Mouse (Mus musculus) Patski (cell line): Measurements from ENCODE around the gene Tspan11. TPM values are rescaled to one million over a fixed set of nuclear protein-coding genes. Genes with fewer than 3 reads are reported as not detected.

Source experiments
- ATAC-seq: fragments of 100-300 bp; one replicate; pipeline ENCODE4 v1.8.0; 2021
- CTCF ChIA-PET: fragments of 350-600 bp; sonication (Branson Sonifier 250); formaldehyde crosslinking; loops from one replicate; lab custom pipeline; 2022; ENCODE audit warnings: inconsistent platforms; lab: Charles Lee
- POLR2A ChIA-PET: fragments of 350-600 bp; sonication (Branson Sonifier 250); formaldehyde crosslinking; loops from one replicate; lab custom pipeline; 2022; ENCODE audit warnings: antibody characterized with exemption, inconsistent platforms; lab: Charles Lee
- DNase-seq: peaks from one replicate; pipeline ENCODE4 v3.0.0-alpha.2; 2011; ENCODE audit warnings: low read depth, low spot score
- H3K27me3 ChIP-seq: fragments of 371-371 bp; one replicate; pipeline ENCODE4 v1.5.1; 2021
- CTCF ChIP-seq: fragments of 100-300 bp; IDR thresholded peaks from one replicate; pipeline ENCODE4 v1.5.1; 2021
- in situ Hi-C: fragments of 300-500 bp; cut with MboI; formaldehyde crosslinking; loops from 3 replicates; pipeline ENCODE4 v1.11.1; 2018; ENCODE audit warnings: low pct_unique_long_range_greater_than_20kb, mixed read lengths
- polyA plus RNA-seq: library from polyadenylated mRNA; unstranded; gene quantifications from one replicate; pipeline ENCODE4 v1.2.3, GENCODE M21; 2021

Gene Tspan11
- polyA plus RNA-seq, 1 experiment from 2014 or later, result not detected

DNA sequence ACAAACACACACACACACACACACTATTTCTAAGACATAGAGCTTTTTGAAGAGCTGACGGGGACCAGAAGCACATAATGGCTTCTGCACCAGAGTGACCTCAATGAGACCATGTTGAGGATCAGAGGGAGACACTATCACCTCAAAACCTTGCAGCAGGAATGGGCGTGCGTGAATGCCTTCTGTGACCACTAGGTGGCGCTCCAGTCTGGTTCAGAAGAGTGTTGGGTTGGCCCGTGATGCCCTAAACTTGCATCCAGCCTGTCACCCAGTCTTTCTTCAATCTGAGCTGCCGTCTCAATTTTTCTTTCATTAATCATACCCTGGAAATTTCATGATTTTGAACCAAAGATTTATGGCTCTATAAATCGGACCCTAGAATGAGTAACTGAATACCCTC lies 82.7 kb downstream of the Tspan11 start:
- DNase-seq (no peak), ATAC-seq (peak; percentile 16)
- TF ChIP-seq CTCF, result no peak
- in situ Hi-C loops, result loop anchor here (5.0 kb wide), 1 partner anchor 172 kb away; the partner anchor contains the start of gene Tspan9
- ChIA-PET POLR2A (no interaction called here), CTCF (interaction anchor here (0.7 to 3.4 kb wide), 23 partner anchors 9 to 295 kb away, joined by 3 to 30 read pairs (median 4); partner anchors contain the start of gene Tspan9)
- no peaks in the 10 kb centered on the region for H3K27me3 ChIP-seq

DNA sequence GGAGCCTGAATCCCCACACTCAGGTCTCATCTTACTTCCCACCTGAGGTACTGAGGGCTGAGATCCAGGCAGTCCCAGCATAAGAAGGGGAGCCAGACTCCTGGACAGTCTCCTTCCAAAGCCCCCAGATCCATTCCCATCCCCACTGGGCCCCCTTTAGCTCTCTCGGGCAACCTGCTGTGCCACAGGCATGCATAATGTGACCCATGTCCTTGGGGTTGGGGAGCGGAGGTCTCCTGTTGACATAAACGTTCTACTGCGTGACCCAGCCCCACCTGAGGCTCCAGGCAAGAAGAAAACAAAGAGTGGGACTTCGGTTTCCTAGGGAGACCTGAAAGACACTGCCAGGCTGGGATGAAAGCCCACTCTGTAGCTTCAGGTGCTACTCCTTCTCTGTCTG lies 83.5 kb downstream of the Tspan11 start:
- H3K27me3 ChIP-seq, result no peaks in the 10 kb centered on the region
- no peak for ATAC-seq
- no peak for DNase-seq
- CTCF ChIA-PET, result interaction anchor here (0.7 to 3.4 kb wide), 20 partner anchors 9 to 294 kb away, joined by 3 to 30 read pairs (median 4); partner anchors contain the start of gene Tspan9
- no peak for TF ChIP-seq CTCF
- in situ Hi-C loops, result loop anchor here (5.0 kb wide), 1 partner anchor 171 kb away; the partner anchor contains the start of gene Tspan9
- POLR2A ChIA-PET, result no interaction called here

DNA sequence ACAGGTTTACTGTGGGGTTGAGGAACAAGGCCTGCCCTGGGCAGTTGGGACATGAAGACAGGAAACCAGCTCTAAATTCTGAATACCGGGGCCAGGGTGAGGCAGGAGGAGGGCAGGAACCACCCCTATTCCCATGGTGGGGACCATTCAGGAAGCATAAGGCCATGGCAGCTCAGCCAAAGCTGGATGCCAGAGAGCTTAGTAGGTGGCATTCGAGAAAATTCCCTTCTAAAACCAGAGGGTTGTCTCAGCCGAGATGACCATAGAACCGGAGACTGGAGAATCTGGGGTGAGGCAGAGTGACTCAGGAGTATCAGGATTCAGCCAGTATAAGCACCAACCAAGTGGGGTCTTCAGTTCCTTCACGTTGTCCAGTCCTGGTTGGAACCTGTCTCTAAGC lies 84.5 kb downstream of the Tspan11 start:
- no peak for DNase-seq
- no peak for ATAC-seq
- no peak for TF ChIP-seq CTCF
- H3K27me3 ChIP-seq, result no peaks in the 10 kb centered on the region
- ChIA-PET CTCF (interaction anchor here (1.3 to 2.4 kb wide), 7 partner anchors 61 to 173 kb away, joined by 3 to 11 read pairs (median 4); no protein-coding TSS in a partner anchor), POLR2A (no interaction called here)
- in situ Hi-C loops, result loop anchor here (5.0 kb wide), 1 partner anchor 170 kb away; the partner anchor contains the start of gene Tspan9

DNA sequence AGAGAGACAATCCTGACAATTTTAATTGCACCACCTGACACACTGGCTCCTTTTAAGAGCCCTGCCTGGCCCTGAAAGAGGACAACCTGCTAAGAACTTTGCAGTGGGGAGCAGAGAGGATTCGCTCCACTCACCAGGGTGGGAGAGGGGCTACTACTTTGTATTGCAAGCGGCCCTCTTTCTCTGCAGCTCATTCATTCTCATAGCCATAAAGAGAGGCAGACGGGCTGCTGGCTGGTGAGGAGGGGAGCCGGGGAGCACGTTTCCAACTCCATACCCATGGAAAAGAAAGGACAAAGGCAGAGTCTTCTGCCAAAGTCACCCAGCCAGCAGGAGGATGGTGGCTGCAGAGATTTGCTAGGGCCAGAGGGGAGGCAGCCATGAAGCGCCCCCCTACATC lies 86.2 kb downstream of the Tspan11 start:
- in situ Hi-C loops, result loop anchor here (5.0 kb wide), 1 partner anchor 169 kb away; the partner anchor contains the start of gene Tspan9
- CTCF ChIA-PET, result interaction anchor here (2.4 kb wide), 1 partner anchor 117 kb away, joined by 11 read pairs; no protein-coding TSS in a partner anchor
- TF ChIP-seq CTCF, result no peak
- H3K27me3 ChIP-seq, result no peaks in the 10 kb centered on the region
- DNase-seq, result no peak
- ATAC-seq, result no peak
- POLR2A ChIA-PET, result no interaction called here

DNA sequence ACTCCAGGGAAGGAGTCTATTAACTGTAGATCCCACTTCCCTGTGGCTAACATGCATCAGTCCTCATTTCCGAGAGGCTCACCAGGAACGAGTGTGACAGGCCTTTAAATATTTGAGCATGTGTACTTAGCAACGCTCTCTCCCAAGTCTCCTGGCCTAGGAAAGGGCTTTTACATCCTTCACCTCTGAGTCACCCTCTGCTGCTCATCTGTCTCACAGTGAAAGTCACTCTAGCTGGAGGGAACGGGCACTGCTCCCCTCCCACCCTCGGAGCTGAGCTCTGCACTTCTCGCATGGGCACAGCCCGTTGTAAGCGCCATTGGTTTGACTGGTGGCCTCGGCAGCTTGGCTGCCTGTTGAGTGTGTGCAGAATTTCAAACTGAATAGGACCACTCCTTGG lies 86.6 kb downstream of the Tspan11 start:
- in situ Hi-C loops, result loop anchor here (5.0 kb wide), 1 partner anchor 168 kb away; the partner anchor contains the start of gene Tspan9
- ATAC-seq, result peak; percentile 83

DNA sequence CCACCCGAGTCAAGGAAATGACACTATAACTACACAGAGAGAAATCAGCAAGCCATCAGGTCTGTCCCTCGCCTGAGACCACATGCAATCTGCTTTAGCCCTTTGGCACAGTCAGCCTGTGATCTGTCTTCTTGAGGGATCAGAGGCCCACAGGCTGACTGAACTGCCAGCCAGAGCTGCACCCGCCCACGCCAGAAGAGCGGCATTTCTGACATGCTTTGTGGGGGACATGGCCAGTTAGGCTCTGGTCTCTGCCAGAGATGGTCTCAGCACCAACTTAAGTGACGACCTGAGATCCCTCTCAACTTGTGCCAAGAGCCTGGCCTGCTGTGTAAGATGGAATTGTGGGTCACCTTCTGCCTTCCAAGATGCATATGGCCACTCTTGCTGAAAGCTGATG lies 89.3 kb downstream of the Tspan11 start:
- ATAC-seq (no peak), DNase-seq (no peak)
- no peaks in the 10 kb centered on the region for H3K27me3 ChIP-seq
- ChIA-PET POLR2A (no interaction called here), CTCF (no interaction called here)
- no peak for TF ChIP-seq CTCF
- in situ Hi-C loops, result no loop called here

More for the DNA sequence above, 86.6 kb downstream of the Tspan11 start:
- no peak for TF ChIP-seq CTCF
- DNase-seq, result no peak
- H3K27me3 ChIP-seq, result no peaks in the 10 kb centered on the region
- CTCF ChIA-PET, result no interaction called here
- POLR2A ChIA-PET, result interaction anchor here (0.6 kb wide), 1 partner anchor 472 kb away, joined by 3 read pairs; no protein-coding TSS in a partner anchor

DNA sequence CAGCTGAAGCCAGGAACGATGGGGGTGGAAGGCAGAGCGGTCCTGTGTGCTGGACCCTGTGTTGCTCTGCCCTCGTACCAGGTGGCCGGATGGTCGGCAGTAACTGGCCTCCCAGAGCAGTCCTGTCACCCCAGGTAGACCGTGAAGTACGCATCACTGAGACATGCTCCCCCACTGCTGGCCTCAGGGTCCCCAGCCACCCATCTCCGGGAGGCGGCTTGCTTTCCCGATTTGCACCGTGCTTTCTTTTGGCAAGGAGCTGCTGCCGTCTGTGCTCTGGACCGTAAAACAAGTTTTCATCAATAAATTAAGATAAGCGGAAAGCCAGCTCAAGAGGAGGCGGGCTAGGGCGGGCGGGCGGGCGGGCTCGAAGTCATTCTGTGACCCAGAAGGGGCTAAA lies 91.6 kb downstream of the Tspan11 start:
- ATAC-seq (no peak), DNase-seq (no peak)
- POLR2A ChIA-PET, result interaction anchor here (1.1 kb wide), 1 partner anchor 50 kb away, joined by 3 read pairs; no protein-coding TSS in a partner anchor
- no peaks in the 10 kb centered on the region for H3K27me3 ChIP-seq
- TF ChIP-seq CTCF, result no peak
- CTCF ChIA-PET, result interaction anchor here (1.2 kb wide), 1 partner anchor 9 kb away, joined by 6 read pairs; no protein-coding TSS in a partner anchor
- in situ Hi-C loops, result no loop called here

DNA sequence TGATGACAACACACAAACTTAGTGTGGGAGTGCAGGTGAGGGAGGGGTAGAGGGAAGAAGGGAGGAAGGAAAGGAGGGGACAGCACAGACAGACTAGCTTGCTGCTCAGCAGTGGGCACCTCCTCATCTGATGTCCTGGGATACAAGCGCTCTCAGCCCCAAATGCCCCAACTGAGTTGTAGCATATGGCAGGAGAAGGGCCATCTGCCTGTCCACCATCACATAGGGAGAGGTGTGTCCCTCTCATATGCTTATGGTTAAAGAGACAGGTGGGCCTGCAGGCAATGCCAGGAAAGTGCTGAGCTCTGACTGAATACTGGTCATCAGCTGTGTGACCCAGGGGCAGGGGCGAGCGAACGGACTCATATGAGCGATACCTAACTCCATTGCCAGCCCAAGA lies 92.4 kb downstream of the Tspan11 start:
- TF ChIP-seq CTCF, result no peak
- ChIA-PET POLR2A (no interaction called here), CTCF (interaction anchor here (1.2 kb wide), 1 partner anchor 10 kb away, joined by 6 read pairs; no protein-coding TSS in a partner anchor)
- ATAC-seq (no peak), DNase-seq (no peak)
- in situ Hi-C loops, result loop anchor here (5.0 kb wide), 1 partner anchor 52 kb away; no protein-coding TSS in a partner anchor
- no peaks in the 10 kb centered on the region for H3K27me3 ChIP-seq

DNA sequence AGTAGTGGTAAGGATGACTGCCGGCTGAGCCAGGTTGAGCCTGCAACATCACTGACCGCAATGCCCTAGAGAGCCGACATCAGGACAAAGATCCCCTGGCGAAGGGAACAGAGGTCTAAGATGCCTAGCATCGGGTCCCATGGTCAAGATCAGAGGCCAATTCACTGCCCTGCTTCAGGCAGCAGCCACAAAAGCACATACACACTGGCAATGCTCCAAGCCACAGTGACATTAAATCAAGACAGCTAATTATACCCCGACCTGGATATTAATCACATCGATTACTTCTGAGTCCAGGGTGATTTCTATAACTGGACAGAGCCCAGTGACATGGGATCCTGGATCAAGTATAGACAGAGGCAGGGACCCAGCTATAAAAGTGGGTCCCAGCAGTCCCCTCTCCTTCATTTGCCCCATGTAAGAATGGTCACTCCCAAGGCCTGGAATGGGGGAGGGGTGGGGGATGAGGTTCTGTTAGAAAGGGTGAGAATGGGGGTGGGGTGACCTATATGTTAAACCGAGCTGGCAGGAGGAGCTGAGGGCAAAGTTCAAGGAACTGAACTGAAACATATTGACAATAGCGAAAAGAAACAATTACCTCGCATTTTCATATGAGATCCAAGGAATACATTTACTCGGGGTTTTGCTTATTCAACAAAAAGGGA lies 93.1 kb downstream of the Tspan11 start:
- in situ Hi-C loops, result loop anchor here (5.0 kb wide), 1 partner anchor 52 kb away; no protein-coding TSS in a partner anchor
- ATAC-seq, result no peak
- no peak for TF ChIP-seq CTCF
- CTCF ChIA-PET, result interaction anchor here (0.9 to 1.1 kb wide), 2 partner anchors 11 to 128 kb away, joined by 3 read pairs; no protein-coding TSS in a partner anchor
- POLR2A ChIA-PET, result no interaction called here
- no peak for DNase-seq
- H3K27me3 ChIP-seq, result no peaks in the 10 kb centered on the region

DNA sequence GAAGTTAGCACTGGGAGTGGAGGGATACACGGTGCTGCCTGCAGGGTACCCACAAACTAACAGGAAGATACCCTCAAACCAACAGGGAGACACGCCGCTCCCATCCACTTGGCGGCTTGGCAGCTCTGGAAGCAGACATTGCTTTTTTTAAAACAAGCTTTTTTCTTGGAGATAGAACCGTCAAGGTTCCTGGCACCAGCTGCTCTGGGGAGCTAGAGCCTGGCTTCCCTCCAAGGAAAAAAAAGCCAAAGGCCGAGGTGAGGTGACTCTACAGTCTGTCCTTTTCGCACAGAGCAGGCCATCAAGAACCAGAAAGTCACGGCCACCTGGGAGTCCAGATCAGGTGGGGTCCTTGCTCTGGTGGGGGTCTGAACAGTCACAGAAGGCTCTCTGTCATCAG lies 93.8 kb downstream of the Tspan11 start:
- no peak for DNase-seq
- in situ Hi-C loops, result loop anchor here (5.0 kb wide), 1 partner anchor 51 kb away; no protein-coding TSS in a partner anchor
- POLR2A ChIA-PET, result no interaction called here

More for the DNA sequence above, 93.8 kb downstream of the Tspan11 start:
- TF ChIP-seq CTCF, result no peak
- ATAC-seq, result no peak
- CTCF ChIA-PET, result interaction anchor here (0.9 to 1.1 kb wide), 2 partner anchors 12 to 128 kb away, joined by 3 read pairs; no protein-coding TSS in a partner anchor
- no peaks in the 10 kb centered on the region for H3K27me3 ChIP-seq
